Mouse (Mus musculus): ENCODE measurements around the gene Rras2.

DNA sequence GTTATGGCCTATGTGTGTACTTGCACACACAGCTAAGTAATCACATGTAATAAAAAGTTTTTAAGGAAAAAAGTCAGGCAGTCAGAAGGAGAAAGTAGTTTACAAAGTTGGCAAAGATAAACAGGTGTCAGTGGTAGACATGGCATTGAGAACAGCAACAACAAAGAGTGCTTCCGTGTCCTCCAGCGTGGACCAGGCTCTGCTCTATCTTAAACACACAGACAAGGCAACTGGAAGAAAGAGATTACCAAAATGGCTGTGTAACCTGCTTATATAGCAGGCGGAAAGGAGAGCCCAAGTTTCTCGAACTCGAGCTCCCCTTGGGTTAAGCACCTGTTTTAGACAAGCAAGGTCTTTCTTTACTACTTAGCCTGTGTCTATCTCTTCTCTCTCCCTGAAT, 37.3 kb downstream of the Rras2 start:
- TF ChIP-seq GATA1 (IDR thresholded peaks at IDR 0.05; ENCODE audit: borderline replicate concordance, low read length) (no peak), FLI1 (IDR thresholded peaks at IDR 0.05; ENCODE audit: low read length) (no peak)

Data from megakaryocyte, embryonic 14.5 days (primary cell).